Mouse (Mus musculus): ENCODE results near the gene Phospho2.
"Not testable (repeated sequence)": the region's sequence is repeated elsewhere in the genome, so short reads cannot be mapped to it uniquely, and the experiment has no call there.

Gene Phospho2

DNA sequence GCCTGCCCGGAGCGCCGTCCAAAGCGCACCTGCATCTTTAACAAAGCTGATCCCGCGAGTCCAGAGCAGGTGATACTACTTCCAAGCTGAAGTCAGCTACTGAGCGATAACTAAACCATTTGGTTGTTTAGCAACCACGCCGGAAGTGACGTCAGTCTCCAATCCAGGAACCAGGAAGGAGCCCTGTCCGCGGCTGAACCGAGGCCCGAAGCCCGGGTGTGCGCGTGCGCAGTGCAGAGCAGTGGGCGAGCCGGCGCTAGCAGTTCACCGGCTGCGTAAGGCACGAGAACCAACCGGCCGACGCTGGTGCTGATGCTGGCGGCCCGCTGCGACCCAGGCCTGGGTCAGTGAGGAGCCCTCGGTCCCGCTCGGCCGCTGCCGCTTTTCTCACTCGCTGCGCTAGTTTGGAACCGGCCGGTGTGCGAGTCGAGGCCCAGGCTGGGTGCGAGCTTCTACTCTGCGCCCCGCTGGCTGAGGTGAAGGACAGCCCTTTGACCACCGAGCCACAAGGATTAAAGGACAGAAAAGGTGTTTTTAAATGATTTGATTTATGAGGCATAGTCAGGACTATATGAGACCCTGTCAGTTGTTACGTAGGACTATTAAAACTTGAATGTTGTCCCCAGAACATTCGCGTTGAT is at the start of gene Phospho2, which contains the start of gene Ccdc173:
Gene Phospho2, plus strand, starts transcription at position 195 of the 641 bp plus-strand sequence.
Gene Ccdc173, minus strand, starts transcription at position 147 of the 641 bp plus-strand sequence.
- peak; percentile 97 to 98 for DNase-seq (ENCODE audit: low spot score in 2 of 2)

DNA sequence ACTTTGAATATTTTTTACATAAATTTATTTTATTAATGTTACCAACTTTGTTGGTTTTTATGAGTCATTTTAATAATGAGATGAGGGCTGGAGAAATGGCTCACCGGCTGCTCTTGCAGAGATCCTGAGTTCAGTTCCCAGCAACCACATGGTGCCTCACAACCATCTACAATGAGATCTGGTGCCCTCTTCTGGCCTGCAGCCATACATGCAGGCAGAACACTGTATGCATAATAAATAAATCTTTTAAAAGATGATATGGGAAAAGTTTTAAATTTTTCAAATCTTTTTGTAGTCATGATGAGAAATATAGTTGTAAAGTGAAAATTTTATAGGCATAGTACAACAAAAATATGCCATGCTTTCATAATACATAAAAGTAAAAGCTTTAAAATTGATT is 44.3 kb upstream of the Phospho2 start:
- DNase-seq (ENCODE audit: low spot score in 2 of 2), result no peak

DNA sequence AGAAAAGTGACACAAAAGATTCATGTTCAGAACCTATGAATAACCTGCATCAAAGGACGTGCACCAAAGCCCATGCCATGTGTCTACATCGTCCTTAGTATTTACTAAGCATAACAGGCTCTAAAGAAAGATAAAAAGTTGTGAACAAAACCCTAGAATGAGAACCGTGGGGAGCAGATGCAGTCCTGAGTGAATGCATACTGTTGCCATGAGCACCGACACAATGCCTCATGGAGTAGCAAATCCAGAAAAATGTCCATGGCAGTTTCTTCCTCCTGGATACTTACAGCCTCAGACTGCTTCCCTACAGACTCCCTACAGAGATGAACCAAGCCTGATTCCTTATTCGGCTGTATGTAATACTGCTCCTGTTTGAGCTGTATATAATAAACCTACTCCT is 28.4 kb upstream of the Phospho2 start:
- DNase-seq (ENCODE audit: low spot score in 2 of 2), result no peak

DNA sequence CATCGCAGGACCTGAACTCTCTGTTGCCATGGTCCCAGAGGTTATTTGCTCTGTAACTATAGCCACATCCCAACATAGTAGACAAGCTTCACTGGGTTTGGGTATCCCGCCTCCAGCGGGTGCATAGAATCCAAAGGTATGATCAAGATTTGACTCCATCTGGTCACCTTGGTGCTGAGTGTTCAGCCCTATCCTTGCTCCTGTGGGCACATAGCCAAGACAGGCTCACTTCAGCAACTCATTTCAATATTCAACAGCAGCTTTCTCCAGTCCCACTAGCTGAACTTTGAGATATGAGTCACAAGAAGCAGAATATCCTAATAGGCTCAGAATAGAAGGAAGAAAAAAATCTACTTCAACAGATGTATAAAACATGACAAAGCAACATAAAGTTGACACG is 26.1 kb upstream of the Phospho2 start:
- no peak for DNase-seq (ENCODE audit: low spot score in 2 of 2)

DNA sequence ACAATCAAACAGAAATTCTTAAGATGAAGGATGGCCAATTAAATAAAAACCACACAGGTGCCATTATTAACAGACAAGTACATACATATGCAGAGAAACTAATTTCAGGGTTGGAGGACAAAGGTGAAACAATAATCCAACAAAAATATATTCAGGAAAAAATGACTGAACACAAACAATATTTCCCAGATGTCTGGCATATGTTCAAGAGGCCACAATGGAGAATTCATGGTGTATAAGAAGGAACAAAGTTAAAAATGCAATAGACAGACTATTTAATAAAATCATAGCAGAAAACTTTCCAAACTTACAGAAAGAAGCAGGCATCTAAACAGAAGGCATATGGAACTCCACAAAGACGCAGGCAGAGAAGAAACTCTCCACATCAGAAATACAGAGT is 24.7 kb upstream of the Phospho2 start:
- no peak for DNase-seq (ENCODE audit: low spot score in 2 of 2)

DNA sequence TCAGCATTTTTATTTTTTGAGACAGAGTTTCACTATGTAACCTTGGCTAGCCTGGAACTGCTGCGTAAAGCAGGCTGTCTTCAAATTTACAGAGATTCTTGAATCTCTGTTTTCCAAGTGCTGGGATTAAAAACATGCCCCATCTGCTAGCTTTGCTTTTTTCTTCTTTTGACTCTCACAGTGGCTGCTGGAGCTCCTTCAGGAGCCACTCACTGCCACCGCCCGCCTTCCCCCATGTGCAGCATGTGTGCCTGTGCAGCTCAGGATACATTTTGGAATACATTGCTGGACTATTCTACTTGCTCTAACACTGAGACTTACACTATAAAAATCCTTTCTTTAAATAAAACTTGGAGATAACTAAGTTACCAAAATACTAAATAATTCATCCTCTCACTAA is 16.1 kb upstream of the Phospho2 start:
- DNase-seq (ENCODE audit: low spot score in 2 of 2), result peak; percentile 13 to 52

DNA sequence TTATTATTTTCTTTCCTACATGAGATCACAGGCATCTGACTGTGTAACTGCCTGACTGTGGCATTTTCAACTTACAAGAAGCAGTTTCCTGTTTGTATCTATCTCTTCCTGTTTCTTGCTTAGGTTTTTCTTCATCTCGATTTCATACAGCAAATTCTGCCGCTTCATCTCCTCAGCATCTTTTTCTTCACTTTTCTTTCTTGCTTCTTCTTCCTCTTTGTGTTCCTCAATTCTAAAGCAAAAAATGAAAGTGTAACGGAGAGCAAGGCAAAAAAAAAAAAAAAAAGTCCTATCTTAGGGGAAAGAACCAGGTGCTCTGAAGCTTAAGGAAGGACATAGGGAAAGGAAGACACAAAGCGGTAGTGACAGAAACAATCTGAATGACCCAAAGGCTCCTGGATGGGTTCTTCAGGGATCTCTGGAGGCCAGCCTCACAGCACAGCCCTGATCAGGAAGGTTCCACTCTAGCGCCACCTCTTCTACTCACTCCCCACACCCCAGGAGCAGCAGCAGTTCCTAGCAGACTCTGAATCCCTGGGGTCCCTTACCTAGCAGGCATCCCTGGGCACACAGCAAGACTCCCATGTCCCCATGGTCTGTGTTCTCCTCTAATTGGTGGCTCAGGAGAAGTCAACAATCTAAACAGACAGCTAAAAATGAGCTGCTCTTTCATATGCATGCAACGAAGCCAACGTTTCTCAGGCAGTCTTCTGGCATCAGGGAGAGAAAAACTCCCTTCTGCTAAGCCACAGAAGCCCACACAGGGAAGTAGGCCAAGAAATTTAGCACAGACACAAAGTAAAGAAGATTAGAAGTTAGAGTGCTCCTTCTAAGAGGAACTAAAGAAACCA is 11.2 kb upstream of the Phospho2 start:
- DNase-seq (ENCODE audit: low spot score in 2 of 2), result no peak

DNA sequence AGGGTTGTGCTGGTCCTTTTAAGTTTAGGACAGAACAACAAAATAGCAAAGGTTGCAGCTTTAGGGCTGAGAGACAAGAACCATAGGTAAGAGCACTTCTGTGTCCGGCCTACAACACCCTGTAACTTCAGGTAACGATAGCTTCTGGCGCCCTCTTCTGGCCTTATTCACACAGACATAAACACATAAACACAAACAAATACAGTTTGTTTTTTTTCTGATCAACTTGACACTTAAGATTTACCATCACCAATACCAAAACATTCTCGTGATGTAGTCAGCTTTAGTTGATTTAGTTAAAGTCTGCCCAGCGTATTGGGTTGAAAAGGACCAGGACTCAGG is 10.6 kb upstream of the Phospho2 start:
- no peak for DNase-seq (ENCODE audit: low spot score in 2 of 2)

DNA sequence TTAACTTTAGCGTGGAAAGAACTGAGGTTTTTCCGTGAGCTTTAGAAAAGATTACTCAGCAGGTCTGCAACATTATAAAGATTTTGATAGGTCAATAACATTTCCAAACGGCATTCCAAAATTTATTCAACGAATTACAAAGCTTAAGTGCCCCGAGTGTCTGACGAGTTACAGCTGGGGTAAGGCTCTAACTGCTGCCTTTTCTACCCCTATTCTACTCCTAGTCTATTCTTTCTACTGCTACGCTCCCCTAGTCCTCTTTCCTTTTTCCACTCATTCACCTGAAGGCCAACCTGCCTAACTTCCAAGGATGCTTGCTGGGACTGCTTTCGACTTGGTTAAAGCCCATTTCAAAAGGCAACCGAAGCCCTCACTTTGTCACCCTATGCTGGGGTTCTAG is 449 bp upstream of the Phospho2 start:
- no peak for DNase-seq (ENCODE audit: low spot score in 2 of 2)

DNA sequence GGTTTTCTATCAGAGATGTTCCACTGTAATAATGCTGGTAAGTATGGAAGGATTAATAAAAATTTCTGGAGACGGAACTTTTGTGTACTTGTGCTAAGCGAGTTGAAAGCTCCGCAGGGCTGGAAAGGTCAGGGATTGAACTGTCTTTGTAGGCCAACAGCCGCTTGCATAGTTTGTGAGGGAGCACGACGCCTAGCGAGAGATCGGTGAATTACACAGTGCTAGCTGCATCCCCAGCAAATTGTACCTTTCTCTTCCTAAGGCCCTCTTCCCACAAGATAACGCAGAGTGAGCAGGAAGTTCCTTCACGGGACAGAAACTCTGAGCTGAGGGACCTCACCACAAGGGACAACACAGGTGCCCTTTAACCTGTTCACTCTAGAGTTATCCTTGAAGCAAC is 862 bp downstream of the Phospho2 start:
- peak; percentile 73 to 78 for DNase-seq (ENCODE audit: low spot score in 2 of 2)

DNA sequence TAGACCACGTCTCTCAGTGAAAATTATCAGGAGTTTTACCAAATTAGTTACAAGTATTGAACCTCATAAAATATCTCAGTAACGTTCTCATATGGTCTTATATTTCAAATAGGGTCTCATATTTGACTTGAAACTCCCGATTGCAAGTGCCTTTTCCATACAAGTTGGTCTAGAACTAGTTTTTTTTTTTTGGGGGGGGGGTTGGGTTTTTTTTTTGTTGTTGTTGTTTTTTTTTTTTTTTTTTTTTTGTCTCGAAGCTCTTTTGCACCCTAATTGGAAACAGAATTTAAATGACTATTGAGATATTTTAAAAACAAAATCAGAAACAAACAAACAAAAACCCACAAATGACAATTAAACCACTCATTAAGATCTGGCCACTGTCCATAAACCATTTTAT is 1.3 kb downstream of the Phospho2 start:
- no peak for DNase-seq (ENCODE audit: low spot score in 2 of 2)

DNA sequence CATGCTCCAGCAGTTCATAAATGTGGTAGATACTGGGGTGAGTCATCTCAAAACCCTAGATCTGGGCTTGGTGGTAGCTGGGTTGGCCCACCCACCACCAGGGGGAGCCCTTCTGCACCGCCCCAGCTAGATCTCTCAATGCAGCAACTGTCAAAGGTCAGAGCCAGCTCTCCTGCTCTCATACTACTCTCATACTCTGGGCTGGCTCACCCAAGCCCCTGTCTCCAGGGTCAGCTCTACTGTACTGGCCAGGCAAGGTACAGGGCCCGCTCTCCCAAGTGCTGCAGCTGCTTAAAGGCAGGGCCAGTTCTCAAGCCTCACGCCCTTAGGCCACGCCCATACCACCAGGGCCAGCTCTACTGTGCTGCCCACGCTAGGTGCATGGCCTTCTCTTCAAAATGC is 13.5 kb downstream of the Phospho2 start:
- no peak for DNase-seq (ENCODE audit: low spot score in 2 of 2)

DNA sequence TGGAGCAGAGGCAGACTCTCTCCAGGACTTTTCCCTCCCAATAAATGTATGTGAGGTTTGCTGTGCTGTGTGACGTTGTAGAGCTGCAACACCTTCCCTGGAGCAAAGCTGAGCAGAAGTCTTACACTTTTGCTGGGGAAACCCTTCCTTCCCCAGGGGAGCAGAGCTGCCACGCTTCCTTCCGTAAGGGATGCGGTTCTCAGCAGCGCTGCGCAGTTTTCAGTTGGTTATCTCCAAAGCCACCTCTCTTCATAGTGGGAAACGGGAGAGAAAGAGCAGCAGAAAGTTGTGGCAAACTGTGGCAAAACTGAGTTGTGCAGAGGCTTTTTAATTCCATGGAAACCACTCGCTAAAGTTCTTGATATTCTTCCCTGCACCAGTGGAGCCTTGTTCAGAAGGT is 14.3 kb downstream of the Phospho2 start:
- no peak for DNase-seq (ENCODE audit: low spot score in 2 of 2)

DNA sequence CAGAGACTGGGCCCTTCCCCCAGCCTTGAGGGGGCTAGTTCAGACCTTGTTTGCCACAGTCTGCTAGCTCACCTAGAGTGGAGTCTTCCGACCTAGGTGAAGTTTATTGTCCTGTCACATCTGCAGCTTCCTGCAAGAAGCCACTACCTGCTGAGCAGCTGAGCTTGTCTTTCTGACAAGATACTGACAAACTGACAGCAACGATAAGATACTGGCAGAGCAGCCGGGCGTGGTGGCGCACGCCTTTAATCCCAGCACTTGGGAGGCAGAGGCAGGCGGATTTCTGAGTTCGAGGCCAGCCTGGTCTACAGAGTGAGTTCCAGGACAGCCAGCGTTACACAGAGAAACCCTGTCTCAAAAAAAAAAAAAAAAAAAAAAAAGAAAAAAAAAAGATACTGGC is 15.2 kb downstream of the Phospho2 start:
- DNase-seq (ENCODE audit: low spot score in 2 of 2), result not testable (repeated sequence)

DNA sequence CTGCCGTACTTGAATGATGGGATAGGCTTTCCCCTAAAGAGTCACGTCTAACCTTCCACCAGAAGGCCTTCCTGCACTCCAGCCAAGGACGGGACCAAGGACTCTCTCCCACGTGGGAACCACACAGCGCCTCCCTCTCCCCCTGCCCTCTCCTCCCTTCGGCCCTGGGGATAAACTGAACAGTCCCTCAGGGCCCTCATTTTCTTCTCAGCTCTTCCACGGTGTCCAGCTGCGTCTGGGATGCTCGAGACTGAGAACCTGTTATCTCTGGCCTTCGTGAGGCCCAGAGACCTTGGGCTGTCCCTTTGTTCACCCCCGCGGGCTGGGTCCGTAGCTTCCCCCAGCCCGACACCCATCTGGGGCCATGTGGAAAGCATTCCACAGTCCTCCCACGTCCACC is 20.7 kb downstream of the Phospho2 start:
- DNase-seq (ENCODE audit: low spot score in 2 of 2), result no peak

DNA sequence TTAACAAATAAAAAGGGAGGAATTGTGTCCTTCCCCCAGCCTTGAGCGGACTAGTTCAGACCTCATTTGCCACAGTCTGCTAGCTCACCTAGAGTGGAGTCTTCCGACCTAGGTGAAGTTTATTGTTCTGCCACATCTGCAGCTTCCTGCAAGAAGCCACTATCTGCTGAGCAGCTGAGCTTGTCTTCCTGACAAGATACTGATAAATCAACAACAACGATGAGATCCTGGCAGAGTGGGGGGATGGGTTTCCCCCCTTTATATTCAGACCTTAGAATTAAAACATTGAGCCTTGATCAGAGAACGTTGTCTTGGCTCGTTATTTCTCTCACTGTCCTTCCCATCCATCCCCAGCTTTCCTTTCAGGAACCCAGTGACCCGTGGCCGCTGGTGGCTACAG is 21.9 kb downstream of the Phospho2 start:
- DNase-seq (ENCODE audit: low spot score in 2 of 2), result not testable (repeated sequence)

DNA sequence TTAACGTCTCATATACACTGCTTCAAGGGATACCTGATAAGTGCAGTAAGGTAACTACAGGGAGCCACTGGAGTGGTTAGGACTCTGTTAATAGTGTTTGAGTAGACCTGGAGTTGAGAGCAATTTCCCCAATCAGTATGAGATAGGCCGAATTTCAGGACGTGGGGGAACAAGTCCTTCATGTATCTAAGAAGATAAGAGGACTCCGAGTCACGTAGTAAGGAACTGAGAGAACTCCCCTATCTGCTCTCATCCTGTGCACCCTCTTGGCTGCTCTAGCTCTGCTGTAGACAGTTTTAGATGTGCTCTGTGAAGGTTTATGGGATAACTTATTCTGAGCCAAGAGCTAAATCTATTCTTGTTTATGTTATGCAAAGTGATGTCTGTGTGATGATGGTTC is 27.2 kb downstream of the Phospho2 start:
- no peak for DNase-seq (ENCODE audit: low spot score in 2 of 2)

DNA sequence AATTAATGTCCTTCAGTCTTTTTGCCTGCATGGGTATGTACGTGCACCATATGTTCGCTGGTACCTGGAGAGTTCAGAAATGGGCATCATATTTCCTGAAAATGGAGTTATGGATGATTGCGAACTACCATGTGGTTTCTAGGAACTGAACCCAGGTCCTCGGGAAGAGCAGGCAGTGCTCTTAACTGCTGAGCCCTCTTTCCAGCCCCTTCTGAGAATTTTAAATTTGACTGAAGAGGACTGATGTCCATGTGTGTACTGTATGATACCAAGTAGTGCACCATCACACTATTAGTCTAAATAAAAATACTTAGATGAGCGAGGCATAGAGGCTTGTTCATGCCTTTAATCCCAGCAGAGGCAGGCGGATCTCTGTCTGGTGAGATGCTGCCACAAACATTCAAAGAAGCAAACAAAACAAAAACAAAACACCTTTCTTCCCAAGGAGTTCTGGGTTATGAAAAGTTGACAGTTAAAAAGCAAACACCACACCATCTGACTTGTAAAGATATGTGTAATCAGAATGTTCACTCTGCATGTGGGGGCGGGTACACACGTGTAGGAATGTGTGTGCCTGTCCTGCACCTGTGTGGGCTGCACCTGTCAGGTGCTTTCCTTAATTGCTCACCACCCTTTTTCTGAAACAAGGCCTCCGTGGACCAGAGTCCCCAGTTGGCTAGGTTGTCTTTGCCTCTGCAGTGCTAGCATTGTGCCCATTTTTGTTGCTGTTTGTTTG is 29.1 kb downstream of the Phospho2 start:
- DNase-seq (ENCODE audit: low spot score in 2 of 2), result no peak

DNA sequence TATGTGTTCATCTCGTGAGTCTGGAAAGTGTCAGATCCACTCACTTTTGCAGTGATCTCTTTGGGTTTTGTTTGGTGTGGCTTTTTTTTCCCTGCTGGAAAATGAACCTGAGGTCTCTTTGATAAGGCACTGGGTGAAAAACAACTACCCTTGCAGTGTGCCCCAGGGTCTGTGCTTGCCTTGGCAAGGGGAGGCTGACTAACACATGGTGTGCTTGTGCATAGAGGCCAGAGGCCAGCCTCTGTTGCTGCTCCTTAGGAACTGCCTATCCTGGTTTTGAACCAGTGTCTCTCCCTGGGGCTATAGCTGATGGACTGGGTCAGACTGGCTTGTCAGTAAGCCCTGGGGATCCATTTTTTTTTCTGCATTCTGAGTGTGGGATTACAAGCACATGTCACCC is 30.8 kb downstream of the Phospho2 start:
- no peak for DNase-seq (ENCODE audit: low spot score in 2 of 2)

DNA sequence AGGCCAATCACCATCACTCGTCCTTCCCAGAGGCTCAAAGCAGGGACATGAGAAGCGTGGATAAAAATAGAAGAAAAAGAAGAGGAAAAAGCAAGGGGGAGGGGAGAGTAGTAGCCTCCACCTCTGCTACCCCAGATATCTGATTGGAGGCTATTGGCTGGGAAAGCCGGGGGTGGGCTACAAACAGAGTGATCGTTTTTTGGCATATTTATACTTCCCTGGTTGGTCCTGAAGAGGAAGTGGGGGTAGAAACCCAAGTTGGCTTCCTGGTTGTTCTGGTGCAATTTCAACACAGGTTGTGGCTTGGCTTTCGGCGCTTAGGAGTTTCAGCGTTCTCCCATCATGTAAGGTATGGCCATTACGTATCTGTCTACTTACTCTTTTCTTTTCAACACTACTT is 32.3 kb downstream of the Phospho2 start, which contains the start of gene Klhl23:
Gene Klhl23, plus strand, starts transcription at position 234 of the 400 bp plus-strand sequence.
- no peak for DNase-seq (ENCODE audit: low spot score in 2 of 2)

DNA sequence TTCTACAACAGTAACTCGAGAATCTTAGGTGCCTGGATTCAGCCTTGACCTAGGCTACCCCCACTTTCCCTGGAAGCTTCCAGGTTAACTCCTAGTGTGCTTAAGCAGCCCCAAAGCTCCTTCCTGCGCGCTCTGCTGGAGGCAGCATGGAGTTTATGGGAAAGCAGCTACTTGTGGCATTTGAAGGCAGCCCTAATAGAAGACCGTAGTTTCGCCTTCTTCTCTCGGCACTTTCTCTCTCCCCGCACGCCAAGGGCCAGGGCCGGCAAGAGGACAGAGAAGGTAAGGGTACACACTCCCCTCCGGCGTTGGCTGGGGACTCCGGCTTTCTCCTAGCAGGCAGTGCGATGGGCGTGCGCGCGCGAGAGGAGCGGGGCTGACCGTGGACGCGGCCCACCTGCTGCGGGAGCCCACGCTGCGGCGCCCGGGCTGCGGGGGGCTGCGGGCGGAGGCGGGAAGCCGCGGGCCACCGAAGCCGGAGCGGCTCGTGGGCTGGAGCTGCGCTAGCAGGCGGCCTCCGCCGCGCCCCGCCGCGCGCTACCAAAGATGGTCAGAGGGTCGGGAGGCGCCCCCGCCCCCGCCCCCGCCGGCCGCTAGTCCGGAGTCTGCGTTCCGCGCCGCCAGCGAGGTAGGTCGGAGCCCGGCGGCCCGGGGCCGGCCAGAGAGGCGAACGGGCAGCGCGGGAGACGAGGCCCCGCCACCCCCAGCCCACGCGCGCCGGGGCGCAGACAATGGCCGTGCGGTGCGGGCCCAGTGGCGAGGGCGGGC is 33.1 kb downstream of the Phospho2 start:
- peak in 1 of 2 experiments; percentile 16 for DNase-seq (ENCODE audit: low spot score in 2 of 2)
